Mouse (Mus musculus): ENCODE results near the gene Spdye4b. TPM values are rescaled to one million over a fixed set of nuclear protein-coding genes. Genes with fewer than 3 reads are reported as not detected.
A peak's percentile ranks its signal among the peaks of the same experiment; 100 is the strongest.
"Not testable (repeated sequence)": the region's sequence is repeated elsewhere in the genome, so short reads cannot be mapped to it uniquely, and the experiment has no call there.

The Spdye4b gene
- polyA plus RNA-seq, 1 experiment from 2014 or later, result not detected

GRCm38 (mm10) chr5:143165508-143166070 lies 15.2 kb upstream of the Spdye4b start:
- Histone ChIP-seq H3K27me3 (no peaks in the 10 kb centered on the region; the same call in 1 of the 2 replicates), H3K4me3 (no peak overlapping the region), H3K4me2 (replicated peaks) (no peak overlapping the region), H3K9ac (replicated peaks) (no peak overlapping the region), H3K36me3 (no peaks in the 10 kb centered on the region), H3K4me1 (no peaks in the 10 kb centered on the region), H3K27ac (replicated peaks) (no peak overlapping the region), H3K9me3 (no peaks in the 10 kb centered on the region)
- ATAC-seq (ENCODE audit: low FRiP score, low read depth), result no peak
- WGBS, result 14% methylated on average over 18 of the region's 18 CpGs

GRCm38 (mm10) chr5:143175970-143176369 lies 4.8 kb upstream of the Spdye4b start:
- no peak overlapping the region for H3K9ac ChIP-seq (replicated peaks)
- H3K4me1 ChIP-seq, result peaks cover 12% of the 10 kb centered on the region
- no peak overlapping the region for H3K27ac ChIP-seq (replicated peaks)
- 0 out of 2 replicates have a peak, but pooled peaks cover 9% of the 10 kb centered on the region for H3K9me3 ChIP-seq
- H3K27me3 ChIP-seq, result no peaks in the 10 kb centered on the region
- no peak overlapping the region for H3K4me3 ChIP-seq
- WGBS, result 97% methylated on average over 4 of the region's 4 CpGs
- no peak for ATAC-seq (ENCODE audit: low FRiP score, low read depth)
- H3K36me3 ChIP-seq, result peaks cover 74% of the 10 kb centered on the region
- no peak overlapping the region for H3K4me2 ChIP-seq (replicated peaks)

GRCm38 (mm10) chr5:143177541-143178200 lies 3.1 kb upstream of the Spdye4b start:
- peaks cover 12% of the 10 kb centered on the region for H3K4me1 ChIP-seq
- H3K27ac ChIP-seq (replicated peaks), result no peak overlapping the region
- H3K4me2 ChIP-seq (replicated peaks), result no peak overlapping the region
- 0 out of 2 replicates have a peak, but pooled peaks cover 9% of the 10 kb centered on the region for H3K9me3 ChIP-seq
- no peaks in the 10 kb centered on the region for H3K27me3 ChIP-seq
- no peak overlapping the region for H3K4me3 ChIP-seq
- H3K9ac ChIP-seq (replicated peaks), result no peak overlapping the region
- 92% methylated on average over 3 of the region's 3 CpGs for WGBS
- peaks cover 57% of the 10 kb centered on the region for H3K36me3 ChIP-seq
- no peak for ATAC-seq (ENCODE audit: low FRiP score, low read depth)

- H3K4me2 ChIP-seq (replicated peaks), result peak overlapping the region; percentile 91
- peaks cover 42% of the 10 kb centered on the region for H3K36me3 ChIP-seq
- 0 out of 2 replicates have a peak overlapping the region, but pooled peaks have one; percentile 85 for H3K9ac ChIP-seq (replicated peaks)
- no peaks in the 10 kb centered on the region for H3K9me3 ChIP-seq
- H3K4me3 ChIP-seq, result peak overlapping the region; percentile 84; the same call in 1 of the 2 replicates
- ATAC-seq (ENCODE audit: low FRiP score, low read depth), result no peak
- WGBS, result 40% methylated on average over 6 of the region's 6 CpGs
- 0 out of 2 replicates have a peak, but pooled peaks cover 4% of the 10 kb centered on the region for H3K27me3 ChIP-seq
- H3K4me1 ChIP-seq, result peaks cover 12% of the 10 kb centered on the region
- no peak overlapping the region for H3K27ac ChIP-seq (replicated peaks)
Measured at GRCm38 (mm10) chr5:143179179-143179578, 1.6 kb upstream of the Spdye4b start.

- not testable (repeated sequence) for ATAC-seq (ENCODE audit: low FRiP score, low read depth); H3K4me3 ChIP-seq; H3K27ac ChIP-seq (replicated peaks); H3K4me1 ChIP-seq; H3K9ac ChIP-seq (replicated peaks); H3K4me2 ChIP-seq (replicated peaks); H3K36me3 ChIP-seq; H3K9me3 ChIP-seq
- 71% methylated on average over 1 of the region's 1 CpGs for WGBS
- H3K27me3 ChIP-seq, result peaks cover 12% of the 10 kb centered on the region; the same call in 1 of the 2 replicates
Measured at GRCm38 (mm10) chr5:143188014-143188413, 7.2 kb downstream of the Spdye4b start.

- no peaks in the 10 kb centered on the region for H3K9me3 ChIP-seq
- no peak overlapping the region for H3K4me3 ChIP-seq
- 94% methylated on average over 8 of the region's 8 CpGs for WGBS
- no peaks in the 10 kb centered on the region for H3K27me3 ChIP-seq
- ATAC-seq (ENCODE audit: low FRiP score, low read depth), result no peak
- H3K4me2 ChIP-seq (replicated peaks), result no peak overlapping the region
- H3K9ac ChIP-seq (replicated peaks), result no peak overlapping the region
- no peak overlapping the region for H3K27ac ChIP-seq (replicated peaks)
- no peaks in the 10 kb centered on the region for H3K36me3 ChIP-seq
- H3K4me1 ChIP-seq, result no peaks in the 10 kb centered on the region
Measured at GRCm38 (mm10) chr5:143192806-143193205, 12.0 kb downstream of the Spdye4b start.

- not testable (repeated sequence) for H3K36me3 ChIP-seq; ATAC-seq (ENCODE audit: low FRiP score, low read depth); H3K9ac ChIP-seq (replicated peaks); H3K27ac ChIP-seq (replicated peaks); H3K4me2 ChIP-seq (replicated peaks); H3K9me3 ChIP-seq; H3K4me1 ChIP-seq; H3K4me3 ChIP-seq; H3K27me3 ChIP-seq
- WGBS, result 74% methylated on average over 8 of the region's 8 CpGs
Measured at GRCm38 (mm10) chr5:143194747-143195146, 13.9 kb downstream of the Spdye4b start.

GRCm38 (mm10) chr5:143195166-143195565 lies 14.3 kb downstream of the Spdye4b start:
- H3K27me3 ChIP-seq, result no peaks in the 10 kb centered on the region
- no peak overlapping the region for H3K9ac ChIP-seq (replicated peaks)
- H3K9me3 ChIP-seq, result no peaks in the 10 kb centered on the region
- H3K4me2 ChIP-seq (replicated peaks), result no peak overlapping the region
- 74% methylated on average over 2 of the region's 2 CpGs for WGBS
- H3K4me1 ChIP-seq, result no peaks in the 10 kb centered on the region
- no peaks in the 10 kb centered on the region for H3K36me3 ChIP-seq
- ATAC-seq (ENCODE audit: low FRiP score, low read depth), result no peak
- no peak overlapping the region for H3K27ac ChIP-seq (replicated peaks)
- H3K4me3 ChIP-seq, result no peak overlapping the region

GRCm38 (mm10) chr5:143196506-143196905 lies 15.7 kb downstream of the Spdye4b start:
- no peak overlapping the region for H3K9ac ChIP-seq (replicated peaks)
- H3K9me3 ChIP-seq, result no peaks in the 10 kb centered on the region
- H3K36me3 ChIP-seq, result no peaks in the 10 kb centered on the region
- no peaks in the 10 kb centered on the region for H3K4me1 ChIP-seq
- ATAC-seq (ENCODE audit: low FRiP score, low read depth), result no peak
- H3K27ac ChIP-seq (replicated peaks), result no peak overlapping the region
- 84% methylated on average over 4 of the region's 4 CpGs for whole genome bisulfite sequencing
- H3K27me3 ChIP-seq, result no peaks in the 10 kb centered on the region
- no peak overlapping the region for H3K4me2 ChIP-seq (replicated peaks)
- no peak overlapping the region for H3K4me3 ChIP-seq

- H3K9me3 ChIP-seq, result peaks cover 7% of the 10 kb centered on the region
- H3K4me1 ChIP-seq, result no peaks in the 10 kb centered on the region
- no peak for ATAC-seq (ENCODE audit: low FRiP score, low read depth)
- H3K4me2 ChIP-seq (replicated peaks), result no peak overlapping the region
- 81% methylated on average over 3 of the region's 3 CpGs for WGBS
- H3K27me3 ChIP-seq, result no peaks in the 10 kb centered on the region
- no peak overlapping the region for H3K9ac ChIP-seq (replicated peaks)
- H3K27ac ChIP-seq (replicated peaks), result no peak overlapping the region
- H3K4me3 ChIP-seq, result no peak overlapping the region
- no peaks in the 10 kb centered on the region for H3K36me3 ChIP-seq
Measured at GRCm38 (mm10) chr5:143205015-143205414, 24.2 kb downstream of the Spdye4b start.

GRCm38 (mm10) chr5:143213832-143214231 lies 33.0 kb downstream of the Spdye4b start:
- H3K9ac ChIP-seq (replicated peaks), result no peak overlapping the region
- H3K4me3 ChIP-seq, result no peak overlapping the region
- H3K27ac ChIP-seq (replicated peaks), result no peak overlapping the region
- 92% methylated on average over 2 of the region's 2 CpGs for WGBS
- no peak overlapping the region for H3K4me2 ChIP-seq (replicated peaks)
- H3K27me3 ChIP-seq, result no peaks in the 10 kb centered on the region
- no peaks in the 10 kb centered on the region for H3K4me1 ChIP-seq
- H3K9me3 ChIP-seq, result peaks cover 2% of the 10 kb centered on the region
- no peak for ATAC-seq (ENCODE audit: low FRiP score, low read depth)
- no peaks in the 10 kb centered on the region for H3K36me3 ChIP-seq

GRCm38 (mm10) chr5:143220996-143221395 lies 40.2 kb downstream of the Spdye4b start:
- ATAC-seq (ENCODE audit: low FRiP score, low read depth), result no peak
- Histone ChIP-seq H3K27me3 (no peaks in the 10 kb centered on the region), H3K9ac (replicated peaks) (no peak overlapping the region), H3K27ac (replicated peaks) (no peak overlapping the region), H3K4me1 (no peaks in the 10 kb centered on the region), H3K4me2 (replicated peaks) (no peak overlapping the region), H3K9me3 (no peaks in the 10 kb centered on the region), H3K36me3 (no peaks in the 10 kb centered on the region), H3K4me3 (no peak overlapping the region)
- WGBS, result 84% methylated on average over 5 of the region's 5 CpGs
